Mouse (Mus musculus) layer of hippocampus, adult 9-11 months (tissue): Measurements from ENCODE around the gene Ppm1j.

Experiments used
- DNase-seq: peaks from one replicate; pipeline ENCODE4 v3.0.0; 2022

Gene Ppm1j

DNA sequence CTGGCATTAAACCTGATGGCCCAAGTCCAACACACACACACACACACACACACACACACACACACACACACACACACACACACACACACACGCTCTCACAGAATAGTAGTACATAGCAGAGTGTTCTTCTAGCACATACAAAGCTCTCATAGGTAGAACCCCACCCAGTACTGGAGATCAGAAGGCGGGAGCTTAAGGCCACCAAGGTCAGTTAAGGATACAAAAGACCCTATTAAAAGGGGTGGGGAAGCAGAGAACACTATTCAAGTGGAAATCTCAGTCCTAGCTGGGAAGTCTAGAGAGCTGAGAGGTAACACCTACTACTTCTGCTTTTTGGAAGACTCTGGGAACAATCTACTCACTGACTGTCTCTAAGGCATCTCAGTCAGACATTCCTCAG is 34.5 kb downstream of the Ppm1j start:
- DNase-seq: no peak

GRCm38 (mm10) chr3:104816130-104816529 is 35.3 kb downstream of the Ppm1j start:
- no peak for DNase-seq

DNA sequence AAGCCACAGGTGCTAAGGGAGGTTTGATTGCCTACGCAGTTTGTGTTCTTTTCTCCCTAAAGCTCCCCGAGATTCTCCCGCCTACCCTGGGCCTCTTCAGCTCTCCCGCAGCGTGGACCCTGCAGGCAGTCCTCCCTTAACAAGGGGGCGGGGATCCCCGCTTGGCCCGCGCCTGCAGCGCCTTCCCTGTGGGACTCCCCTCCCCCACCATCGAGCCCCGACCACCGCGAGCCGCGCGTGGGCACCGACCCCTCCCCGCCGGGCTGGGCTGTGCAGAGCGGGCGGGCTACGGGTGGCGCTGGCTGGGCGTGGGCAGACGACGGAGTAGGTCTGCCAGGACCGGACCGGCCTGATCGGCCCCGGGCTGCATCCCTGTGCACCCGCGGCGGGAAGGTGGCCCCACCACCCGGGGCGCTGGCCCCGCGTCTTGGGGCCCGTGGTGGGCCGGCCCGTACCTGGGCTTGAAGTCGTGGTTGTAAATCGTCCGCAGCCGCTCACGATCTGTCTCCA is 36.7 kb downstream of the Ppm1j start:
- peak; percentile 26 for DNase-seq

GRCm38 (mm10) chr3:104817991-104818748 is 37.3 kb downstream of the Ppm1j start, which contains the start of gene Mov10:
Gene Mov10, minus strand, starts transcription at chr3:104818563.
- DNase-seq: peak; percentile 41

GRCm38 (mm10) chr3:104818749-104819134 is 37.9 kb downstream of the Ppm1j start:
- DNase-seq: no peak

DNA sequence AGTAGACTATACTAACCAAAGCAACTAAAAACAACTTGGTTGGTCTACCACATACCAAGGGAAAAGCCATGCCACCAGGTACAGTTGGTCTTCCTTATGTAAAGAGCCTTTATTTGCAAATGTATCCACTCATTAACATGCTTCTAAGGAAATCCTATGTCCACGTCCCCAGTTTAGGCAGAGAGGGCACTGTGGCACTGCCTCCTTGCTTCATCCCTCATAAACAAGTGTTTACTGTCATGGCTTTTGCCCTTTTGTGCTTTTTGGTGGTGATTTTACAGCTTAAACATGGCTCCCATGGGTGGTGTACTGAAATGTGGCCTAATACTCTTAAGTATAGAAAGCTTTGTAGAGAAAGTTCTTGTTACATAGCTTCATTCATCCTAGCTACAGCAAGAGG is 39.6 kb downstream of the Ppm1j start:
- DNase-seq: no peak

GRCm38 (mm10) chr3:104822413-104822812 is 41.6 kb downstream of the Ppm1j start:
- DNase-seq: no peak
